Mouse (Mus musculus) stomach, postnatal 0 days (tissue): ENCODE measurements at regions not wholly inside any gene's neighbourhood (a gene's known extent, or its start where the extent isn't known, plus 50 kb on each side); places are given as distances from the start of the nearest gene placed in this dataset.

Experiments
- ATAC-seq: fragments of 200-750 bp; cut with Nextera tagmentation; 2 replicates; pipeline ENCODE4 v1.8.0; 2017; ENCODE audit not compliant: low FRiP score, low TSS enrichment
- DNase-seq: peaks from one replicate; pipeline ENCODE4 v3.0.0-alpha.2; 2016; ENCODE audit warnings: low spot score
- H3K27ac ChIP-seq: fragments of 300-500 bp; sonication (generic); replicated peaks from 2 replicates; pipeline ENCODE4 v1.5.1; 2014; ENCODE audit warnings: mild to moderate bottlenecking, control low read depth
- H3K27me3 ChIP-seq: fragments of 300-500 bp; sonication (generic); 2 replicates; pipeline ENCODE4 v1.6.1; 2014; ENCODE audit warnings: low read length; ENCODE audit not compliant: control insufficient read depth, insufficient read depth
- H3K36me3 ChIP-seq: fragments of 300-500 bp; sonication (generic); 2 replicates; pipeline ENCODE4 v1.6.1; 2014; ENCODE audit warnings: low read length, mixed read lengths; ENCODE audit not compliant: control insufficient read depth, insufficient read depth
- H3K4me1 ChIP-seq: fragments of 300-500 bp; sonication (generic); replicated peaks from 2 replicates; pipeline ENCODE4 v1.6.1; 2014; ENCODE audit warnings: antibody characterized with exemption; ENCODE audit not compliant: control insufficient read depth, insufficient read depth
- H3K4me2 ChIP-seq: fragments of 300-500 bp; sonication (generic); replicated peaks from 2 replicates; pipeline ENCODE4 v1.6.1; 2014; ENCODE audit warnings: low read depth, mild to moderate bottlenecking, control low read depth, moderate library complexity
- H3K4me3 ChIP-seq: fragments of 300-500 bp; sonication (generic); 2 replicates; pipeline ENCODE4 v1.5.1; 2014; ENCODE audit warnings: low read depth, low read length, control low read depth
- H3K9ac ChIP-seq: fragments of 300-500 bp; sonication (generic); 2 replicates; pipeline ENCODE4 v1.6.1; 2014; ENCODE audit warnings: mild to moderate bottlenecking, low read length, control low read depth, mixed read lengths
- H3K9me3 ChIP-seq: fragments of 300-500 bp; sonication (generic); 2 replicates; pipeline ENCODE4 v1.6.1; 2016; ENCODE audit warnings: low read length; ENCODE audit not compliant: control insufficient read depth
- CTCF ChIP-seq: IDR thresholded peaks from 2 replicates; pipeline ENCODE4 v1.5.1; 2016; ENCODE audit warnings: antibody characterized with exemption, low read depth, mild to moderate bottlenecking, moderate library complexity
- EP300 ChIP-seq: optimal IDR thresholded peaks from 2 replicates; pipeline ENCODE3; 2016; ENCODE audit warnings: antibody characterized with exemption
- WGBS: fragments of 180-500 bp; shearing (Covaris S2); extraction: QIAGEN DNeasy Blood & Tissue Kit; methylation state at CpG from one replicate; pipeline ENCODE4 v1.1.7; 2014; 5-methylcytosine and 5-hydroxymethylcytosine counted together

DNA sequence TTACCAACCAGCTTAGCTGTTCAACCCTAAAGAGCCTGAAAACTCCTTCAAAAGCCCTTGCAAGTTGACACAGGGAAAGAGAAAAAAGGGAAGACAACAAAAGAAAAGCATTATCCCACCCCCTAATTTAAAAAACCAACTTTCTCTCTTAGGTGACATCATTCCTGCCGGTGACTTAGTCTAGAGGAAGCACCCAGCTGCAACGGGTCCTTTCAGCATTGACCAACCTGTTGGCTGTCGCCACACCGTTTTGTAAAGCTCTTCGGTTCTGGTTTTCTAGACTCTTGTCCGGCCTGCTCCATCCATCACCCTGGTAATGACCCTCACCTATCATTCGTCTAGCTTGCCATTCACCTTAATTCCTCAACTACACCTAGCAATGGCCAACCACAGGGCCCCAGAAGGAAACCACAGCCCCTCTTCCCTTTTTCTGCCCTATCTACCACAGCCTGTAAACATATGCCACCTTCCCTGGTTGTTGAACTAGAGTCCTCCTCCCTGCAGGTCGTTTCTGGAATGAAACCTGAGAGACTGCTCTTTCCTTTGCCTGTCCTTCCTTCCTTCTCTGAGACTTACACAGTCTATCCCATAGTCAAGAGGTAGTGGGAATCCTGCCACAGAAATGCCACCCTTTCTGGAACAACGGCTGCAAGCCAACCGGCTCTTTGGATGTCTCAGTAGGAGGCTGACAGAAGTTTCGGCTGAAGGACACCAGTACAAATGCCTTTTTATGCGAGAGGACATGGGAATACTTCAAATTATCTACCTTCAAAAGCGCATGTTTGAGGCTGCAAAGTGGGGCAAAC lies 87.9 kb downstream of the Foxb1 start:
- Histone ChIP-seq H3K27ac (no peak overlapping the region), H3K9me3 (no peaks in the 10 kb centered on the region), H3K4me3 (no peak overlapping the region), H3K9ac (no peak overlapping the region), H3K4me1 (no peaks in the 10 kb centered on the region), H3K27me3 (peaks cover 12% of the 10 kb centered on the region; the same call in 1 of the 2 replicates), H3K4me2 (no peak overlapping the region), H3K36me3 (no peaks in the 10 kb centered on the region)
- TF ChIP-seq CTCF: no peak
- TF ChIP-seq EP300: no peak
- DNase-seq (no peak), ATAC-seq (no peak)
- WGBS: 71% methylated on average over 13 of the region's 13 CpGs

DNA sequence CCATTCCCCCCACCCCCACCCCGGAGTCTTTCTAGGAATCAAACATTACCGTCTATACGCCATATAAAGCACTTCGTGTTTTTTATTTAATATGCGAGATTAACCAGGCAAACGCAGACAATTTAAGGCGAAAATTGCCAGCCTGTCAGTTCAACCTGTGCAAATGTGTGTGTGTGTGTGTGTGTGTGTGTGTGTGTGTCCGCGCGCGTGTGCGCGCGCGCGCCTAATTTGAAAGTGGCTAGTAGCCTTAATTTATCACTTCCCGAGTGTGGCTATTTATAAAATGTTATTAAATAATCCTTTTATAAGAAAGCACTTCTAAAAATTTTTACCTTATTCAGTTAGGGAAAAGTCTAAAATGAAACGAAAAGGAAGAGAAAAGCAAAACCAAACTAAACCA lies 89.5 kb downstream of the Foxb1 start:
- H3K27me3 ChIP-seq: peaks cover 16% of the 10 kb centered on the region; the same call in 1 of the 2 replicates
- no peak for TF ChIP-seq CTCF
- no peak for TF ChIP-seq EP300
- no peak overlapping the region for H3K9ac ChIP-seq
- H3K36me3 ChIP-seq: no peaks in the 10 kb centered on the region
- DNase-seq (no peak), ATAC-seq (no peak)
- H3K4me1 ChIP-seq: no peaks in the 10 kb centered on the region
- no peaks in the 10 kb centered on the region for H3K9me3 ChIP-seq
- H3K4me2 ChIP-seq: peak overlapping the region; percentile 31; the same call in 1 of the 2 replicates
- H3K27ac ChIP-seq: no peak overlapping the region
- no peak overlapping the region for H3K4me3 ChIP-seq
- 3% methylated on average over 18 of the region's 18 CpGs for WGBS

DNA sequence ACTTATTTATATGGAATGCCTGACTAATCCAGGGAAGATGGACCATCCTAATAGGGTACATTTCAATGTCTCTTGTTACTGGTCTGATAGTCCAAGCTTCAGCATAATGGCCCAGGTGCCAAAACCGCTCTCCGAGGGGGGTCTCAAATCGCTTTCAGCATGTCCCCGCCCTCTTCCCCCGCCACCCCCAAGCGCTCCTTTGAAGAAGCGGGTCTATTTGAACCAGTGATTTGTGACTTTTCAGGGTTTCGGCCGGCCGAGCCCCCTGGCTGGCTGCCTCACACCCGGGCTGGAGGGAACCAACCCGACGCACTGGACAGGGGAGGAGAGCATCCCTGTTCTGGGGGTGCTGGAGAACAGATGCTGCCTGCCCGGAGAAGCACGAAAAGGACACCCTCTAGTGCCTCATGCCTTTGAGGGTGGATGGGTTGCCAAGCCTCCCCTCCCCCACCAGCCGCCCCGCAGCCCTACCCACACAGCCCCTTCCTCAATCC lies 90.1 kb downstream of the Foxb1 start:
- H3K27me3 ChIP-seq: peaks cover 16% of the 10 kb centered on the region; the same call in 1 of the 2 replicates
- DNase-seq (no peak), ATAC-seq (no peak)
- H3K4me3 ChIP-seq: no peak overlapping the region
- no peak overlapping the region for H3K27ac ChIP-seq
- no peak for TF ChIP-seq CTCF
- 2% methylated on average over 17 of the region's 17 CpGs for WGBS
- no peaks in the 10 kb centered on the region for H3K36me3 ChIP-seq
- no peaks in the 10 kb centered on the region for H3K4me1 ChIP-seq
- no peak overlapping the region for H3K9ac ChIP-seq
- H3K9me3 ChIP-seq: no peaks in the 10 kb centered on the region
- H3K4me2 ChIP-seq: no peak overlapping the region

DNA sequence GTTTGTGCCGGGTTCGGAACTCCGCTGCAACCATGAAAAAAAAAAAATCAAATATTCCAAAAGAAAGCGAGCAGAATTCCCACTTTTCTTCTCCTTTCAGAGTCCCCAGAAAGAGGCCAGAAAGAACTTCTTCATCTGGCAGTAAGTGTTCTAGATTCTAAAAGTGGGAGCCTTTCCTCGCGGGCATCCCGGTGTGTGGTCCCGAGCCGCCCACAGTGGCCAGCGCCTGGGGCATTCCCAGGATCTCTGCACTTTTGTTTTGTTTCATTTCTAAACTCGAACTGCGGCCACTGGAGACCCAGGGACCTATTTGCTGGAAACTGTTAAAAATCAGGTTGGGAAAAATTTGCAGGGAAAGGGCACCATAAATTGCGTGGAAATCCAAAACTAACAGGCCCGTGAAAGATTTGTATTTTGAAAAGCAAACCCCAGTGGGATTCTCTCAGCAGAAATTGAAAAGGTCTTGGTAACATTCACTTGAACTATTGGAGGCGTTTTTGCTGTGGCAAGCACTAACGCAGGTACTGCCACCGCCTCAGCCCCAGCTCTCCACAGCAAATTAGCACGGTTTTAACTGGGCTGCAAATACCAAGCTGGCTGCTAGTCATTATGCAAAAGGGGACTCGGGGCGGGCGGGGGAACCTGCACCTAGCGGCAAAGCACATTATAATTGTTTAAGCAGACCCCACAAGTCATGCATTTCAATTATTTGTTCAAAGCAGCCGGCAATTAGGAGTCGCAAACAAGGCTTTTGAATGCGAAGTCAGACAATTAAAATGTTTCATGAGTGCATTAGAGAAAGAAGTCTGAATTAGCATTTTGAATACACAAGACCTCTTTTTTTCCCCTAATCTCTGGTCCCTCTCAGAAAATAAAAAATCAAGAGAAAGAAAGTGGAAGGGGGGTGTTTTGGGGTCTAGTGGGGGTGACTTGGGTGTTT lies 90.9 kb downstream of the Foxb1 start:
- Histone ChIP-seq H3K9me3 (no peaks in the 10 kb centered on the region), H3K36me3 (no peaks in the 10 kb centered on the region), H3K4me1 (no peaks in the 10 kb centered on the region), H3K4me3 (no peak overlapping the region), H3K27me3 (peaks cover 16% of the 10 kb centered on the region; the same call in 1 of the 2 replicates), H3K4me2 (no peak overlapping the region), H3K27ac (no peak overlapping the region), H3K9ac (no peak overlapping the region)
- no peak for DNase-seq
- 7% methylated on average over 25 of the region's 25 CpGs for WGBS
- no peak for TF ChIP-seq EP300
- no peak for TF ChIP-seq CTCF
- ATAC-seq: no peak

DNA sequence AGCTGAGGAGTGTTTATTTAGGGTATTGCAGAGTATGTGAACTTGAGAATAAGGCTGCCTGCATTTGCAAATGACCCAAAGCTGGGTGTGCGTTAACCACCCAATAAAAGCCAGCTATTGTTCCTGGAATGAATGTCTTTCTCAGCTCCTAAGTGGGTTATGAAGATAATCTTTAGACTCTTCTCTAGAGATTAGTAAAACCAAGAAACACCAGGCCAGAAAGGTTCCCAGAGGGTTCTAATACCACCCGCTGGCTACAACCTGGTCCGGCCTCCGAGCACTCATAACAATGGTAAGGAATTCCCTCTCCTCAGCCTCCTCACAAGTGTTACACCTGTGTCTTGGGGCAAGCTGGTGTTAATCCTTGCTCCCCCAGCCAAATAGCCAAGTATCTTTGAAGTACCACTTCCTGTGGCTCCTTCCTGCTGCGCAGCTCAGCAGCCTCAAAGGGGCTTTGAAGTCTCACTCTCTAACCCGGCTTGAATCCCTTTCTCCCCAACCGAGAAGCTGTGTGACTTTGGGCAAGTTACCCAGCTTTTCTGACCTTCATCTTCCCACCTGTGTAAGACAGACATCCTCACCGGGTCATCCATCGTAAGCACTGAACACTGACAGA lies 92.2 kb downstream of the Foxb1 start:
- no peak for TF ChIP-seq EP300
- TF ChIP-seq CTCF: no peak
- 21% methylated on average over 9 of the region's 9 CpGs for WGBS
- DNase-seq (no peak), ATAC-seq (no peak)
- no peaks in the 10 kb centered on the region for H3K4me1 ChIP-seq
- no peak overlapping the region for H3K27ac ChIP-seq
- H3K4me3 ChIP-seq: no peak overlapping the region
- H3K36me3 ChIP-seq: no peaks in the 10 kb centered on the region
- no peak overlapping the region for H3K4me2 ChIP-seq
- no peaks in the 10 kb centered on the region for H3K9me3 ChIP-seq
- H3K9ac ChIP-seq: no peak overlapping the region
- H3K27me3 ChIP-seq: peaks cover 16% of the 10 kb centered on the region; the same call in 1 of the 2 replicates
